Mouse (Mus musculus): ENCODE data around the gene Exoc5. TPM values are rescaled to one million over a fixed set of nuclear protein-coding genes. Genes with fewer than 3 reads are reported as not detected.

Gene Exoc5
- polyA plus RNA-seq, 1 experiment from 2014 or later: 12.6 TPM

GRCm38 (mm10) chr14:49086522-49086921 is 20.1 kb upstream of the Exoc5 start:
- Histone ChIP-seq H3K36me3 (replicated peaks; ENCODE audit: insufficient read depth, low read length) (peaks cover 10% of the 10 kb centered on the region), H3K4me1 (ENCODE audit: insufficient read depth) (no peaks in the 10 kb centered on the region), H3K4me3 (ENCODE audit: low read depth, low read length) (no peak overlapping the region), H3K27ac (ENCODE audit: low read depth) (no peak overlapping the region), H3K27me3 (ENCODE audit: insufficient read depth, low read length) (no peaks in the 10 kb centered on the region), H3K4me2 (ENCODE audit: low read depth, low read length) (no peak overlapping the region), H3K9ac (replicated peaks) (no peak overlapping the region), H3K9me3 (ENCODE audit: low read length) (no peaks in the 10 kb centered on the region)
- DNase-seq (no peak), ATAC-seq (peak; percentile 80)
- WGBS (ENCODE audit: insufficient replicate concordance): 78% methylated on average over 4 of the region's 4 CpGs
- TF ChIP-seq EP300 (IDR thresholded peaks at IDR 0.05; ENCODE audit: low read depth) (no peak), CTCF (IDR thresholded peaks at IDR 0.05; ENCODE audit: low read depth) (no peak)

GRCm38 (mm10) chr14:49078820-49079219 is 12.4 kb upstream of the Exoc5 start:
- Histone ChIP-seq H3K4me3 (ENCODE audit: low read depth, low read length) (no peak overlapping the region), H3K36me3 (replicated peaks; ENCODE audit: insufficient read depth, low read length) (peaks cover 13% of the 10 kb centered on the region), H3K9me3 (ENCODE audit: low read length) (no peaks in the 10 kb centered on the region), H3K27me3 (ENCODE audit: insufficient read depth, low read length) (no peaks in the 10 kb centered on the region), H3K4me1 (ENCODE audit: insufficient read depth) (no peaks in the 10 kb centered on the region), H3K4me2 (ENCODE audit: low read depth, low read length) (no peak overlapping the region), H3K9ac (replicated peaks) (no peak overlapping the region), H3K27ac (ENCODE audit: low read depth) (no peak overlapping the region)
- no peak for DNase-seq
- TF ChIP-seq EP300 (IDR thresholded peaks at IDR 0.05; ENCODE audit: low read depth): no peak
- TF ChIP-seq CTCF (IDR thresholded peaks at IDR 0.05; ENCODE audit: low read depth): no peak
- ATAC-seq: no peak
- WGBS (ENCODE audit: insufficient replicate concordance): 87% methylated on average over 2 of the region's 2 CpGs

GRCm38 (mm10) chr14:49074361-49074760 is 7.9 kb upstream of the Exoc5 start:
- no peak overlapping the region for H3K4me2 ChIP-seq (ENCODE audit: low read depth, low read length)
- WGBS (ENCODE audit: insufficient replicate concordance): 61% methylated on average over 2 of the region's 2 CpGs
- no peaks in the 10 kb centered on the region for H3K4me1 ChIP-seq (ENCODE audit: insufficient read depth)
- TF ChIP-seq CTCF (IDR thresholded peaks at IDR 0.05; ENCODE audit: low read depth) (no peak), EP300 (IDR thresholded peaks at IDR 0.05; ENCODE audit: low read depth) (no peak)
- no peak overlapping the region for H3K9ac ChIP-seq (replicated peaks)
- DNase-seq: no peak
- H3K27ac ChIP-seq (ENCODE audit: low read depth): no peak overlapping the region
- no peaks in the 10 kb centered on the region for H3K27me3 ChIP-seq (ENCODE audit: insufficient read depth, low read length)
- peaks cover 9% of the 10 kb centered on the region for H3K36me3 ChIP-seq (replicated peaks; ENCODE audit: insufficient read depth, low read length)
- no peak overlapping the region for H3K4me3 ChIP-seq (ENCODE audit: low read depth, low read length)
- no peaks in the 10 kb centered on the region for H3K9me3 ChIP-seq (ENCODE audit: low read length)
- ATAC-seq: no peak

- 92% methylated on average over 7 of the region's 7 CpGs for WGBS (ENCODE audit: insufficient replicate concordance)
These were observed 7.4 kb upstream of the Exoc5 start for GRCm38 (mm10) chr14:49073896-49074295.

GRCm38 (mm10) chr14:49072837-49073236 is 6.4 kb upstream of the Exoc5 start:
- Histone ChIP-seq H3K4me3 (ENCODE audit: low read depth, low read length) (no peak overlapping the region), H3K9me3 (ENCODE audit: low read length) (no peaks in the 10 kb centered on the region), H3K27me3 (ENCODE audit: insufficient read depth, low read length) (no peaks in the 10 kb centered on the region), H3K4me1 (ENCODE audit: insufficient read depth) (peaks cover 3% of the 10 kb centered on the region), H3K27ac (ENCODE audit: low read depth) (no peak overlapping the region), H3K4me2 (ENCODE audit: low read depth, low read length) (no peak overlapping the region), H3K9ac (replicated peaks) (no peak overlapping the region), H3K36me3 (replicated peaks; ENCODE audit: insufficient read depth, low read length) (peaks cover 9% of the 10 kb centered on the region)
- 82% methylated on average over 2 of the region's 2 CpGs for WGBS (ENCODE audit: insufficient replicate concordance)
- TF ChIP-seq CTCF (IDR thresholded peaks at IDR 0.05; ENCODE audit: low read depth) (no peak), EP300 (IDR thresholded peaks at IDR 0.05; ENCODE audit: low read depth) (no peak)
- DNase-seq (no peak), ATAC-seq (no peak)

More at GRCm38 (mm10) chr14:49073896-49074295, 7.4 kb upstream of the Exoc5 start:
- TF ChIP-seq EP300 (IDR thresholded peaks at IDR 0.05; ENCODE audit: low read depth) (no peak), CTCF (IDR thresholded peaks at IDR 0.05; ENCODE audit: low read depth) (no peak)
- no peaks in the 10 kb centered on the region for H3K27me3 ChIP-seq (ENCODE audit: insufficient read depth, low read length)
- no peak overlapping the region for H3K4me3 ChIP-seq (ENCODE audit: low read depth, low read length)
- H3K4me1 ChIP-seq (ENCODE audit: insufficient read depth): no peaks in the 10 kb centered on the region
- H3K4me2 ChIP-seq (ENCODE audit: low read depth, low read length): no peak overlapping the region
- no peak overlapping the region for H3K27ac ChIP-seq (ENCODE audit: low read depth)
- DNase-seq (no peak), ATAC-seq (no peak)
- peaks cover 9% of the 10 kb centered on the region for H3K36me3 ChIP-seq (replicated peaks; ENCODE audit: insufficient read depth, low read length)
- H3K9me3 ChIP-seq (ENCODE audit: low read length): no peaks in the 10 kb centered on the region
- no peak overlapping the region for H3K9ac ChIP-seq (replicated peaks)

GRCm38 (mm10) chr14:49065529-49066273 is 752 bp downstream of the Exoc5 start, which contains the start of gene Ap5m1:
TSS of gene Ap5m1 (plus strand) at chr14:49066097.
- Histone ChIP-seq H3K4me1 (ENCODE audit: insufficient read depth) (peaks cover 17% of the 10 kb centered on the region), H3K9me3 (ENCODE audit: low read length) (no peaks in the 10 kb centered on the region), H3K4me3 (ENCODE audit: low read depth, low read length) (peak within 1 kb of the TSS; percentile 82), H3K27ac (ENCODE audit: low read depth) (peak within 1 kb of the TSS; percentile 99), H3K36me3 (replicated peaks; ENCODE audit: insufficient read depth, low read length) (no peaks in the 10 kb centered on the region), H3K27me3 (ENCODE audit: insufficient read depth, low read length) (no peaks in the 10 kb centered on the region), H3K4me2 (ENCODE audit: low read depth, low read length) (peak within 1 kb of the TSS; percentile 78), H3K9ac (replicated peaks) (peak within 1 kb of the TSS; percentile 94)
- no peak for DNase-seq
- peak; percentile 72 for ATAC-seq
- WGBS (ENCODE audit: insufficient replicate concordance): under 1% methylated on average over 34 of the region's 62 CpGs
- TF ChIP-seq EP300 (IDR thresholded peaks at IDR 0.05; ENCODE audit: low read depth): no peak
- no peak for TF ChIP-seq CTCF (IDR thresholded peaks at IDR 0.05; ENCODE audit: low read depth)
